Comparison of ENCODE assay signal across 23 mouse cellular contexts in the genomic region with DNA sequence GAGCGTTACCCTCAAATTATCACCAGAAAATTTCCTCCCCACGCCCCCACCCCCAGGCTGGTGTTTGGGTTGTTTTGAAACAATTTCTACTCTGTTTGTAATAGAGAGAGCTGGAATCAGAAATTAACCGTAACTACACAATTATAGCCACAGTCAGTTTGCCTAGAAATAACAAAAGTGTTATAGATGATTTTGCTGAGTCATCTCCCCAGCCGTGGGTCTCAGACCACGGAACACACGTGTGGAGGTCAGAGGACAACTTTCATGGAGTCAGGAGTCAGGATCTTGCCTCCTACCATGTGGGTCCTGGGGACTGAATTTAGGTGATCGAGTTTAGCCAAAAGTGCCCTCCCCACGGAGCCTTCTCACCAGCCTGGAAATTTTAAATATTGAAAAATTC. TPM values are rescaled to one million over a fixed set of nuclear protein-coding genes. Genes with fewer than 3 reads are reported as not detected.
"Had no signal": no experiment of that assay in that cellular context is flagged by ENCODE, and none has a peak within 500 bp of the region (broad histone marks: within the 10 kb centered on the region; RNA-seq: fewer than 3 reads in every experiment).

No protein-coding gene starts in this region.

- H3K27me3 ChIP-seq: kidney, embryonic 15.5 days; limb, embryonic 12.5 days; limb, embryonic 15.5 days had no signal

- H3K9ac ChIP-seq: kidney, embryonic 15.5 days; limb, embryonic 12.5 days; limb, embryonic 15.5 days; lung, embryonic 14.5 days had no signal

- H3K4me3 ChIP-seq: kidney, embryonic 15.5 days; left cerebral cortex, adult 2 months; limb, embryonic 12.5 days; limb, embryonic 15.5 days had no signal

- H3K9me3 ChIP-seq: kidney, embryonic 15.5 days; limb, embryonic 15.5 days had no signal

- H3K4me2 ChIP-seq: midbrain, embryonic 11.5 days had no signal

- H3K36me3 ChIP-seq: kidney, embryonic 15.5 days; limb, embryonic 12.5 days; limb, embryonic 15.5 days had no signal

- H3K27ac ChIP-seq: kidney, embryonic 15.5 days; left cerebral cortex, adult 2 months; limb, embryonic 12.5 days; limb, embryonic 15.5 days; macrophage had no signal

RNA-seq across cellular contexts. Expression of a gene that starts 24.0 kb away (rescaled TPM):
- total RNA-seq: layer of hippocampus, postnatal 10 days; left cerebral cortex, adult 2 months; left cerebral cortex, postnatal 10 days; left cerebral cortex, postnatal 36 days; midbrain, postnatal 0 days had no signal
- polyA plus RNA-seq: intestine, postnatal 0 days; kidney, embryonic 15.5 days; liver, embryonic 16.5 days; lung, embryonic 14.5 days; midbrain, embryonic 11.5 days; midbrain, postnatal 0 days; neural tube, embryonic 11.5 days; neural tube, embryonic 14.5 days; small intestine, adult 2 months; spleen, adult 2 months; stomach, embryonic 16.5 days had no signal

RNA-seq across cellular contexts. Expression of a gene that starts 28.4 kb away (rescaled TPM):
- total RNA-seq: layer of hippocampus, adult 8-10 months; layer of hippocampus, postnatal 10 days; layer of hippocampus, postnatal 36 days; left cerebral cortex, adult 2 months; left cerebral cortex, postnatal 10 days; left cerebral cortex, postnatal 36 days; midbrain, postnatal 0 days had no signal
- polyA plus RNA-seq: kidney, embryonic 15.5 days; limb, embryonic 12.5 days; limb, embryonic 15.5 days; lung, embryonic 14.5 days; lung, postnatal 0 days; macrophage; midbrain, embryonic 11.5 days; midbrain, embryonic 14.5 days; midbrain, postnatal 0 days; neural tube, embryonic 11.5 days; neural tube, embryonic 14.5 days; spleen, adult 2 months; testis, adult 2 months had no signal
